Mouse (Mus musculus) C2C12 (cell line): Measurements from ENCODE around the gene Akap8. TPM values are rescaled to one million over a fixed set of nuclear protein-coding genes. Genes with fewer than 3 reads are reported as not detected.

ENCODE experiments used
- H3K27me3 ChIP-seq: one replicate; pipeline ENCODE4 v1.6.1; 2011; ENCODE audit not compliant: control insufficient read depth, insufficient read depth, insufficient read length
- H3K36me3 ChIP-seq: one replicate; pipeline ENCODE4 v1.6.1; 2011; ENCODE audit not compliant: control insufficient read depth, insufficient read depth
- H3K4me3 ChIP-seq: one replicate; pipeline ENCODE4 v1.5.1; 2011; ENCODE audit warnings: mild to moderate bottlenecking, control low read depth; ENCODE audit not compliant: poor library complexity, insufficient read depth, severe bottlenecking
- H3K79me2 ChIP-seq: one replicate; pipeline ENCODE4 v1.6.1; 2011; ENCODE audit not compliant: control insufficient read depth, insufficient read depth
- H3K79me3 ChIP-seq: one replicate; pipeline ENCODE4 v1.6.1; 2011; ENCODE audit warnings: low read depth, control low read depth
- H3ac ChIP-seq: one replicate; pipeline ENCODE3; 2011; ENCODE audit warnings: low read depth; ENCODE audit not compliant: control insufficient read depth, insufficient read length
- CEBPB ChIP-seq: IDR thresholded peaks from one replicate; pipeline ENCODE4 v1.6.1; 2011; ENCODE audit warnings: low read depth, mild to moderate bottlenecking, control low read depth, moderate library complexity
- CTCF ChIP-seq: IDR thresholded peaks from one replicate; pipeline ENCODE4 v1.5.1; 2011; ENCODE audit not compliant: control insufficient read depth, insufficient read depth, insufficient read length
- FOSL1 ChIP-seq: IDR thresholded peaks from one replicate; pipeline ENCODE4 v1.8.0; 2011; ENCODE audit warnings: mild to moderate bottlenecking, low read length; ENCODE audit not compliant: poor library complexity, insufficient read depth, severe bottlenecking
- MAX ChIP-seq: IDR thresholded peaks from one replicate; pipeline ENCODE4 v1.6.1; 2011; ENCODE audit warnings: mild to moderate bottlenecking, control low read depth
- MYOD1 ChIP-seq: IDR thresholded peaks from one replicate; pipeline ENCODE4 v1.6.1; 2011; ENCODE audit warnings: low read depth; ENCODE audit not compliant: control insufficient read depth, insufficient read length
- MYOG ChIP-seq: IDR thresholded peaks from one replicate; pipeline ENCODE4 v1.6.1; 2011; ENCODE audit not compliant: control insufficient read depth, insufficient read length; ENCODE audit errors: extremely low read depth
- USF1 ChIP-seq: IDR thresholded peaks from one replicate; pipeline ENCODE4 v1.6.1; 2011; ENCODE audit warnings: low read depth, mild to moderate bottlenecking, control low read depth, moderate library complexity
- polyA plus RNA-seq: library from polyadenylated mRNA; unstranded; fragments of >200 nt; fragmentation: generic; extraction: Trizol; gene quantifications from one replicate; pipeline ENCODE4 v1.2.1, GENCODE M21; 2012; ENCODE audit warnings: missing spikeins

The Akap8 gene
- polyA plus RNA-seq, 1 experiment, result 27.3 TPM

DNA sequence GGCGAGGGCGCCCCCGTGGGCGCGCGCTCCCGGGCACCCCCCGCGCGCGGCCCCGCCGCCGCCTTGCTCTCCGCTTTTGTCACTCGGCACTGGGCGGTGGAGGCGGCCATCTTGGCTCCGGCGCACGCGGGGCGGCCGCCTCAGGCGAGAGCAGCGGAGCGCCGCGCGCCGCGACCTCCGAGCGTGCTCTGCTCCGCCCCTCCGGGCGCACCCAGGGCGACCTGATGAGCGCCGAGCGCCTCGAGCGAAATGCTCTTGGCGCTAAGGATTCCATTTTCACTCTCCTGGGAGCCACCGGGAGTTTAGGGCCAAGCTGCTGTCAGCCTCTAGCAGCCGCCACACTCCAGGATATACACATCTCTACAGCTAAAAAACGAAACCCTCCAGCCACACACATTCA, 43.3 kb upstream of the Akap8 start:
- Histone ChIP-seq H3K27me3 (no peaks in the 10 kb centered on the region), H3K4me3 (peak overlapping the region; percentile 86), H3K79me2 (peaks cover 32% of the 10 kb centered on the region), H3K79me3 (peaks cover 27% of the 10 kb centered on the region), H3ac (peak overlapping the region; percentile 98), H3K36me3 (peaks cover 24% of the 10 kb centered on the region)
- TF ChIP-seq MAX (peak; percentile 97), CTCF (no peak)

DNA sequence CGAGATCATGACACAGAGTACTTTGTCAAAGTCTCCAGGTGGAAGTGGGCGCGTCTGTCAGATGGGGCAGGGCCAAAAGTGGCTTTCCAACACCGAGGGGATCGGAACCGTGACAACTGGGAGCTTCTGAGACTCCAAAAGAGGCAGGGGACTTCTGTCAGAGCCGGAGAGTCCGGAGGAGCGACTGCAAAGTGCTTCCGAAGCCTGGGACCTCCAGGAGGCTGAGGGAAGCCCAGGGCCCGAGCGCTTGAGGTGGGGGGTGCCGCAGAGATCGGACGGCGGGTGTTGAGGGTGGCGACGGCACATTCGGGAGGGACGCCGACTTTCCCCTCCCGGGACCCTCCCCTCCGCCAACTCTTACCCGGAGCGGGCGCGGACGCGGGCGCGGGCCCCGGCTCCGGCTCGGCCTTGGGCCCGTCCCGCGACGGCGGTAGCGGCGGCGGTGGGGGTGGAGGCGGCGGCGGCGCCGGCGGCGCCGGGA, 42.8 kb upstream of the Akap8 start:
- peaks cover 27% of the 10 kb centered on the region for H3K79me3 ChIP-seq
- peaks cover 29% of the 10 kb centered on the region for H3K36me3 ChIP-seq
- peak overlapping the region; percentile 86 for H3K4me3 ChIP-seq
- H3K79me2 ChIP-seq, result peaks cover 32% of the 10 kb centered on the region
- TF ChIP-seq MAX (no peak), FOSL1 (no peak), CEBPB (no peak), MYOG (no peak), MYOD1 (no peak), USF1 (no peak), CTCF (no peak)
- H3K27me3 ChIP-seq, result no peaks in the 10 kb centered on the region
- peak overlapping the region; percentile 98 for H3ac ChIP-seq

DNA sequence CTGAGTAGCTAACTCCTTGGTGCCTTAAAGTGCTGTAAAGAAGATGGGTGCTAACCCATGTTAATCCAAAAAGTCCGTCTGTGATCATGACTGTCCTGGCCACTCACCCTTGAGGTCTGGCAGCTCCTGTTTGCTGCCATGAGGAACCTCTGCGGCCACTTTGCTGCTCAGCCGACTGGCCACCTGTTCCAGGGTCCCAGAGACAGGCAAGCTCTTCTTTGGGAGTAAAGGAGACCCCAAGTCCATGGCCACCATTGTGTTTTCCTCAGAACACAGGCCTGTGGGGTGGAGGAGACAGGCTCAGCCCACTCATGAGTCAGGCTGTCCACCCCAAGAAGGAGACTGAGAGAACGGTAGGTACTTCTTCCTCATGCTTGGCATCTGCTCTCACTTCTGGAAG, 41.6 kb upstream of the Akap8 start:
- Histone ChIP-seq H3K4me3 (no peak overlapping the region), H3ac (no peak overlapping the region), H3K27me3 (no peaks in the 10 kb centered on the region), H3K79me3 (peaks cover 27% of the 10 kb centered on the region), H3K36me3 (peaks cover 41% of the 10 kb centered on the region), H3K79me2 (peaks cover 32% of the 10 kb centered on the region)
- TF ChIP-seq MYOG, result no peak
- TF ChIP-seq MAX, result no peak
- TF ChIP-seq CTCF, result no peak
- TF ChIP-seq FOSL1, result no peak
- no peak for TF ChIP-seq CEBPB
- TF ChIP-seq MYOD1, result no peak
- TF ChIP-seq USF1, result no peak

DNA sequence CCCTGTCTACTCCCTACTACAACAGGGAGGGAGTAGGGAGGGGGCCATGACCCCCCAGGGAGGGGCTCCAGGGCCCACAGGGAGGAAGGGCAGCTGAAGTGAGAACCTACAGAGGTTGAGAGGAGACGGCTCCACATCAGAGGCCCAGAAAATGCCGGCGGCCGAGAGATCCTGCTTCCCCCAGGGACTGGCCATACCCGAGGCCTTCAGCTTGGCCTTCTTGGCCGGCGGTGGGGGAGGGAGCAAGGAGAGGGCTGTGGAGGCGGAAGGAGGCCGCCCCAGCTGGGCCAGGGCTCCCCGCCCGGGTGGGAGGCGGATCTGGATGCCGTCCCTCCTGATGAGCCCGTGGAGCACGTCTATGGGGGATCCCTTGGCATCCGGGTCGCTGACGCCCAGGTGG, 38.9 kb upstream of the Akap8 start:
- no peaks in the 10 kb centered on the region for H3K27me3 ChIP-seq
- H3K79me3 ChIP-seq, result peaks cover 27% of the 10 kb centered on the region
- peaks cover 32% of the 10 kb centered on the region for H3K79me2 ChIP-seq
- H3ac ChIP-seq, result no peak overlapping the region
- peaks cover 68% of the 10 kb centered on the region for H3K36me3 ChIP-seq
- no peak overlapping the region for H3K4me3 ChIP-seq
- TF ChIP-seq MYOD1 (no peak), USF1 (no peak), MAX (no peak), CEBPB (no peak)

DNA sequence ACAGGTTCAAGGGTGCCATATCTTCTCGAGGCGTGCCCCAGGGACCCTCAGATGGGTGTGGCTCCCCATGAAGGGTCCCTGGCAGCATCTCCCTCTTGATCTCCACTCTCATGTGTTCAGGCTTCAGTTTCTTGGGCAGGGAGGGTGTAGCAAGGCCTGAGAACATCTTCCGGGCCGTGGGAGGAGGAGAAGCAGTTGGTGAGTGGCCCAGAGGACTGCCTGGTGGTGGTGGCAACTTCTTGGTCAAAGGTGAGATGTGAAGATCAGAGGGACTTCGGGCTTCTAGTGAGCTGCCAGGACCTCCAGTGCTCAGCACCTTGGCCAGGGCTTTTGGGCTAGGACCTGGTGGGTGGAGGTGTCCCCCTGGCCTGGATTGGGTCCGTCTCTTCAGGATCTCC, 37.9 kb upstream of the Akap8 start:
- Histone ChIP-seq H3ac (no peak overlapping the region), H3K27me3 (no peaks in the 10 kb centered on the region), H3K36me3 (peaks cover 78% of the 10 kb centered on the region), H3K79me3 (peaks cover 26% of the 10 kb centered on the region), H3K4me3 (no peak overlapping the region), H3K79me2 (peaks cover 29% of the 10 kb centered on the region)
- TF ChIP-seq FOSL1, result no peak
- no peak for TF ChIP-seq CEBPB
- TF ChIP-seq MYOD1, result no peak
- no peak for TF ChIP-seq USF1
- TF ChIP-seq CTCF, result no peak
- TF ChIP-seq MAX, result no peak
- TF ChIP-seq MYOG, result no peak

DNA sequence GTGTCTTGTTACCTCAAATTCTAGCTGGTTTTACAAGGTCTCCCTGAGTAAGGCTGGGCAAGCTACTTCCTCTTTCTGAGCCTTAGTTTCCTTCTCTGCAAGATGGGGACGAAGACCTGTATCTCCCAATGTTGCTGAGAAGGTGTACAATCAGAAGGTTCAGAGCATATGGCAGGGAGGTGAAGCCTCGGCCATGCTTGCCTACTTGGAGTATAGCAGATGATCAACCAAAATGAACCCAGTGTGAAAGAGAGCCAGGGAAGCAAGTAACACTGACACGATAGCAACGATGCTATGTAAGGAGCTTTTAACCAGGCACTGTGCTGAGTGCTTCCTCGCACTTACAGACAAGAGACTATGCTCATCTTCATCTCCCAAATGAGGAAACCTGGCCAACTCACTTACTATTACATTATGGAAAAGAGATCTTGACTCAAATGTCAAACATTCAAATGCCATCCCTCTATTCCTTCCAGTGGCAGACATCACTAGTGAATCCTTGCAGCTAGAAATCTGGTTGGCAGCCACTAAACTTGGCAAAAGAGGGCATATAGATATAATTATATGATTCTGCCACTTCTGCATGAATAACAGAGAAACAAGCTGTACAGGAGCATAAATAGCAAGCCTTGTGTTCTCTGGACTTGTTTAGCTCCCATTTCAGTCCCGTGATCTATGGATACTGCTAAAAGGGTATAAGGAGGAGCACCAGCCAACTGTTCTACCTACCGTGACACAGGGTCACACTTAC, 37.3 kb upstream of the Akap8 start:
- no peak for TF ChIP-seq CEBPB
- no peak for TF ChIP-seq FOSL1
- no peak for TF ChIP-seq CTCF
- TF ChIP-seq MYOG, result no peak
- no peak for TF ChIP-seq USF1
- no peak for TF ChIP-seq MAX
- no peak for TF ChIP-seq MYOD1
- Histone ChIP-seq H3ac (no peak overlapping the region), H3K36me3 (peaks cover 82% of the 10 kb centered on the region), H3K4me3 (no peak overlapping the region), H3K79me2 (peaks cover 23% of the 10 kb centered on the region), H3K27me3 (no peaks in the 10 kb centered on the region), H3K79me3 (peaks cover 21% of the 10 kb centered on the region)
